Mouse (Mus musculus): Measurements from ENCODE around the gene Bicc1.

GRCm38 (mm10) chr10:71192886-71193285 is 33.4 kb upstream of the Bicc1 start:
- no peak for TF ChIP-seq EP300 (IDR thresholded peaks at IDR 0.05)
- TF ChIP-seq CTCF (IDR thresholded peaks at IDR 0.05) = no peak
